Mouse (Mus musculus) midbrain, embryonic 16.5 days (tissue): ENCODE results near the gene Wasf2. TPM values are rescaled to one million over a fixed set of nuclear protein-coding genes. Genes with fewer than 3 reads are reported as not detected.

Experiments used
- ATAC-seq: fragments of 200-750 bp; cut with Nextera tagmentation; 2 replicates; pipeline ENCODE4 v1.8.0; 2017; ENCODE audit warnings: moderate TSS enrichment
- H3K27ac ChIP-seq: fragments of 300-500 bp; sonication (generic); 2 replicates; pipeline ENCODE4 v1.5.1; 2014; ENCODE audit warnings: mild to moderate bottlenecking, low read length, mixed read lengths
- H3K27me3 ChIP-seq: fragments of 300-500 bp; sonication (generic); 2 replicates; pipeline ENCODE4 v1.6.1; 2014; ENCODE audit warnings: low read depth, low read length, mixed read lengths; ENCODE audit not compliant: control insufficient read depth, insufficient read depth
- H3K36me3 ChIP-seq: fragments of 300-500 bp; sonication (generic); 2 replicates; pipeline ENCODE4 v1.6.1; 2014; ENCODE audit warnings: mild to moderate bottlenecking, low read length, moderate library complexity, mixed read lengths; ENCODE audit not compliant: control insufficient read depth, insufficient read depth
- H3K4me1 ChIP-seq: fragments of 300-500 bp; sonication (generic); 2 replicates; pipeline ENCODE4 v1.6.1; 2014; ENCODE audit warnings: mild to moderate bottlenecking, low read length, mixed read lengths; ENCODE audit not compliant: control insufficient read depth, insufficient read depth
- H3K4me2 ChIP-seq: fragments of 300-500 bp; sonication (generic); 2 replicates; pipeline ENCODE4 v1.6.1; 2014; ENCODE audit warnings: mild to moderate bottlenecking, low read length, mixed read lengths
- H3K4me3 ChIP-seq: fragments of 300-500 bp; sonication (generic); 2 replicates; pipeline ENCODE4 v1.5.1; 2014; ENCODE audit warnings: low read depth, mild to moderate bottlenecking, low read length, moderate library complexity, mixed read lengths
- H3K9ac ChIP-seq: fragments of 300-500 bp; sonication (generic); 2 replicates; pipeline ENCODE4 v1.6.1; 2014; ENCODE audit warnings: low read depth, low read length, mixed read lengths
- H3K9me3 ChIP-seq: fragments of 300-500 bp; sonication (generic); replicated peaks from 2 replicates; pipeline ENCODE4 v1.6.1; 2014; ENCODE audit warnings: mild to moderate bottlenecking, low read length, mixed read lengths; ENCODE audit not compliant: control insufficient read depth, poor library complexity, severe bottlenecking
- WGBS: fragments of 180-500 bp; shearing (Covaris S2); extraction: QIAGEN DNeasy Blood & Tissue Kit; methylation state at CpG from one replicate; pipeline ENCODE4 v1.1.7; 2014; 5-methylcytosine and 5-hydroxymethylcytosine counted together
- polyA plus RNA-seq: library from polyadenylated mRNA; unstranded; fragments of >200 nt; fragmentation: Nextera tagmentation; extraction: Ambion mirVana; gene quantifications from 2 replicates; pipeline ENCODE4 v1.2.1, GENCODE M21; 2015

The Wasf2 gene
- 20.1 and 27.1 TPM in 2 replicates for polyA plus RNA-seq

- H3K9ac ChIP-seq: peak within 1 kb of the TSS; percentile 82
- H3K36me3 ChIP-seq: no peaks in the 10 kb centered on the region
- H3K9me3 ChIP-seq: no peaks in the 10 kb centered on the region
- H3K27me3 ChIP-seq: no peaks in the 10 kb centered on the region
- H3K4me1 ChIP-seq: peaks cover 25% of the 10 kb centered on the region
- peak; percentile 94 for ATAC-seq
- H3K27ac ChIP-seq: peak within 1 kb of the TSS; percentile 70
- peak within 1 kb of the TSS; percentile 90 for H3K4me3 ChIP-seq
- WGBS: under 1% methylated on average over 64 of the region's 65 CpGs
- peak within 1 kb of the TSS; percentile 98 for H3K4me2 ChIP-seq
These were observed at the start of gene Wasf2 for GRCm38 (mm10) chr4:133129931-133130889. Gene Wasf2, plus strand, starts transcription at chr4:133130505.

- H3K36me3 ChIP-seq: no peaks in the 10 kb centered on the region; the same call in 1 of the 2 replicates
- H3K4me1 ChIP-seq: peaks cover 24% of the 10 kb centered on the region
- no peaks in the 10 kb centered on the region for H3K9me3 ChIP-seq
- no peak for ATAC-seq
- H3K4me2 ChIP-seq: no peak overlapping the region
- 99% methylated on average over 3 of the region's 3 CpGs for WGBS
- no peak overlapping the region for H3K9ac ChIP-seq
- no peak overlapping the region for H3K4me3 ChIP-seq
- H3K27me3 ChIP-seq: no peaks in the 10 kb centered on the region
- H3K27ac ChIP-seq: no peak overlapping the region
These were observed 49.4 kb upstream of the Wasf2 start for GRCm38 (mm10) chr4:133080862-133081261.

GRCm38 (mm10) chr4:133082216-133082773, 48.0 kb upstream of the Wasf2 start:
- H3K4me2 ChIP-seq: no peak overlapping the region
- H3K9me3 ChIP-seq: no peaks in the 10 kb centered on the region
- H3K9ac ChIP-seq: no peak overlapping the region
- H3K4me1 ChIP-seq: peaks cover 35% of the 10 kb centered on the region
- H3K27me3 ChIP-seq: no peaks in the 10 kb centered on the region
- no peak for ATAC-seq
- 93% methylated on average over 6 of the region's 6 CpGs for WGBS
- H3K27ac ChIP-seq: no peak overlapping the region
- H3K4me3 ChIP-seq: no peak overlapping the region
- no peaks in the 10 kb centered on the region; the same call in 1 of the 2 replicates for H3K36me3 ChIP-seq

- no peaks in the 10 kb centered on the region for H3K9me3 ChIP-seq
- peak overlapping the region; percentile 68; the same call in 1 of the 2 replicates for H3K9ac ChIP-seq
- peak overlapping the region; percentile 88 for H3K27ac ChIP-seq
- H3K27me3 ChIP-seq: no peaks in the 10 kb centered on the region
- no peak overlapping the region for H3K4me3 ChIP-seq
- peaks cover 38% of the 10 kb centered on the region for H3K4me1 ChIP-seq
- peak overlapping the region; percentile 73 for H3K4me2 ChIP-seq
- H3K36me3 ChIP-seq: no peaks in the 10 kb centered on the region
- ATAC-seq: peak; percentile 23
- 7% methylated on average over 2 of the region's 3 CpGs for WGBS
These were observed 46.1 kb upstream of the Wasf2 start for GRCm38 (mm10) chr4:133083991-133084861.

- H3K27ac ChIP-seq: peak overlapping the region; percentile 88
- peak; percentile 67 for ATAC-seq
- peak overlapping the region; percentile 68 for H3K9ac ChIP-seq
- WGBS: under 1% methylated on average over 50 of the region's 53 CpGs
- peak overlapping the region; percentile 36 for H3K4me3 ChIP-seq
- peak overlapping the region; percentile 73 for H3K4me2 ChIP-seq
- peaks cover 43% of the 10 kb centered on the region for H3K4me1 ChIP-seq
- no peaks in the 10 kb centered on the region for H3K36me3 ChIP-seq
- H3K9me3 ChIP-seq: no peaks in the 10 kb centered on the region
- H3K27me3 ChIP-seq: no peaks in the 10 kb centered on the region
These were observed 45.1 kb upstream of the Wasf2 start for GRCm38 (mm10) chr4:133085011-133085782.

- Histone ChIP-seq H3K27me3 (no peaks in the 10 kb centered on the region), H3K4me3 (peak overlapping the region; percentile 36), H3K36me3 (no peaks in the 10 kb centered on the region), H3K9ac (peak overlapping the region; percentile 68), H3K27ac (peak overlapping the region; percentile 88), H3K4me1 (peaks cover 50% of the 10 kb centered on the region), H3K9me3 (no peaks in the 10 kb centered on the region), H3K4me2 (peak overlapping the region; percentile 73)
- WGBS: 5% methylated on average over 12 of the region's 12 CpGs
- ATAC-seq: peak; percentile 19
These were observed 44.4 kb upstream of the Wasf2 start for GRCm38 (mm10) chr4:133085783-133086342.

- WGBS: 82% methylated on average over 6 of the region's 6 CpGs
- Histone ChIP-seq H3K27ac (peak overlapping the region; percentile 88), H3K9me3 (no peaks in the 10 kb centered on the region), H3K4me2 (no peak overlapping the region), H3K4me1 (peaks cover 58% of the 10 kb centered on the region), H3K36me3 (no peaks in the 10 kb centered on the region), H3K27me3 (no peaks in the 10 kb centered on the region), H3K9ac (no peak overlapping the region), H3K4me3 (no peak overlapping the region)
- no peak for ATAC-seq
These were observed 43.1 kb upstream of the Wasf2 start for GRCm38 (mm10) chr4:133087177-133087714.
